Comparison of ENCODE assay signal across 16 mouse cellular contexts in the genomic region with DNA sequence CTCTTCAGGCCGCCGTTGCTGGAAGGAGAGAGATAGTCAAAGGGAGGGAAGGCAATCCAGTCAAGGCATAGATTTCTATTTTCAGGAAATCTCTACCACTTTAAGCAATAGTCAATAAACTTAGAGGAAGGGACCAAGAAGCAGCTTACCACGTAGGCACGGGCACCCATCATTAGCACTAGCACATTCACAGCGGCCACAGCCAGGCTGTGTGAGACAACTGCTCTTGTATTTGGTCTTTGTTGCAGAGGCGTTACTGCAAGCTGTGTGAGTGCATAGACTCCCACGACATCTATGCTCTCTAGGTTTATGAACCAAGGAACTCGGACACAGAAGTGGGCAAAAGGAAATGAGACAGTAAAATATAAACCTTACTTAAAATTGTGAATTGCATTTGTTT.
"Had no signal": no experiment of that assay in that cellular context is flagged by ENCODE, and none has a peak within 500 bp of the region (broad histone marks: within the 10 kb centered on the region; RNA-seq: fewer than 3 reads in every experiment).

No protein-coding gene starts in this region.

- H3K27me3 ChIP-seq: neural tube, embryonic 13.5 days; neural tube, embryonic 15.5 days; stomach, embryonic 15.5 days had no signal

- H3K4me1 ChIP-seq: neural tube, embryonic 15.5 days; stomach, embryonic 15.5 days had no signal

- H3K9me3 ChIP-seq: neural tube, embryonic 13.5 days; neural tube, embryonic 15.5 days; stomach, embryonic 15.5 days had no signal

- H3K9ac ChIP-seq: neural tube, embryonic 13.5 days; neural tube, embryonic 15.5 days; stomach, embryonic 15.5 days had no signal

- H3K27ac ChIP-seq: neural tube, embryonic 13.5 days; neural tube, embryonic 15.5 days; stomach, embryonic 15.5 days; stomach, postnatal 0 days had no signal

- H3K4me2 ChIP-seq: neural tube, embryonic 13.5 days; neural tube, embryonic 15.5 days; stomach, embryonic 15.5 days had no signal

- H3K4me3 ChIP-seq: neural tube, embryonic 13.5 days; neural tube, embryonic 15.5 days; stomach, embryonic 15.5 days had no signal

- DNase-seq: retina, postnatal 1 day; right cerebral cortex, adult 18-20 months; right cerebral cortex, postnatal 14 days; right cerebral cortex, postnatal 25 days; right cerebral cortex, postnatal 4 days; spleen, adult 18-20 months; thymus, adult 18-20 months; thymus, adult 2 months; thymus, postnatal 14 days; thymus, postnatal 25 days; thymus, postnatal 36 days; thymus, postnatal 4 days had no signal

- H3K36me3 ChIP-seq: neural tube, embryonic 13.5 days; neural tube, embryonic 15.5 days; stomach, embryonic 15.5 days had no signal
